Mouse (Mus musculus): Measurements from ENCODE around the gene Wsb1. TPM values are rescaled to one million over a fixed set of nuclear protein-coding genes. Genes with fewer than 3 reads are reported as not detected.

Wsb1 gene
- total and polyA plus RNA-seq, 3 experiments, result 84.1 to 129 (median 104) TPM

- in situ Hi-C loops (cut with MboI; ENCODE audit: low pct_ligation_motif_present, low pct_unique_long_range_greater_than_20kb, low sequenced_read_pairs), result loop anchor here (25.0 kb wide), 1 partner anchor 638 kb away; the partner anchor contains the start of gene Tmem97
Measured at GRCm38 (mm10) chr11:79200502-79200901, 54.0 kb downstream of the Wsb1 start.

GRCm38 (mm10) chr11:79198562-79198961, 55.9 kb downstream of the Wsb1 start:
- TF ChIP-seq ETS1 (conservative IDR thresholded peaks at IDR 0.05; ENCODE audit: low read depth, low read length) (no peak), ZNF384 (IDR thresholded peaks at IDR 0.05; ENCODE audit: low read depth, low read length) (no peak), HCFC1 (IDR thresholded peaks at IDR 0.05; ENCODE audit: low read depth, low read length) (no peak), POLR2A (IDR thresholded peaks at IDR 0.05; ENCODE audit: low read depth, low read length) (no peak), JUND (conservative IDR thresholded peaks at IDR 0.05; ENCODE audit: low read depth, low read length) (no peak), RCOR1 (conservative IDR thresholded peaks at IDR 0.05; ENCODE audit: low read depth, low read length) (no peak), MYC (IDR thresholded peaks at IDR 0.05; ENCODE audit: low read depth, low read length) (no peak), UBTF (IDR thresholded peaks at IDR 0.05; ENCODE audit: low read depth, low read length) (no peak), MAFK (IDR thresholded peaks at IDR 0.05; ENCODE audit: insufficient replicate concordance, low read length) (no peak), EP300 (IDR thresholded peaks at IDR 0.05; ENCODE audit: low read length) (no peak), GABPA (IDR thresholded peaks at IDR 0.05; ENCODE audit: insufficient replicate concordance, low read depth, low read length) (no peak), MXI1 (IDR thresholded peaks at IDR 0.05; ENCODE audit: low read depth, low read length) (no peak), MAX (IDR thresholded peaks at IDR 0.05; ENCODE audit: low read length) (no peak), ZMIZ1 (IDR thresholded peaks at IDR 0.05; ENCODE audit: low read depth, low read length) (no peak), USF1 (IDR thresholded peaks at IDR 0.05; ENCODE audit: low read depth, low read length) (no peak), MAZ (IDR thresholded peaks at IDR 0.05; ENCODE audit: low read depth, low read length) (no peak), USF2 (conservative IDR thresholded peaks at IDR 0.05; ENCODE audit: low read depth, low read length) (no peak), CHD2 (IDR thresholded peaks at IDR 0.05; ENCODE audit: low read length) (no peak), SMC3 (IDR thresholded peaks at IDR 0.05; ENCODE audit: low read depth, low read length) (no peak), POLR2AphosphoS2 (IDR thresholded peaks at IDR 0.05; ENCODE audit: low read depth, low read length) (no peak)
- in situ Hi-C loops (cut with MboI; ENCODE audit: low pct_ligation_motif_present, low pct_unique_long_range_greater_than_20kb, low sequenced_read_pairs), result loop anchor here (10.0 kb wide), 1 partner anchor 54 kb away; the partner anchor contains the start of gene Ksr1
- peaks cover 13% of the 10 kb centered on the region for H3K27me3 ChIP-seq (replicated peaks)
- H3K27ac ChIP-seq (ENCODE audit: insufficient read depth, low read depth), result no peak overlapping the region
- H3K79me2 ChIP-seq (replicated peaks; ENCODE audit: control insufficient read depth, extremely low read depth, insufficient read depth, poor library complexity, severe bottlenecking), result no peaks in the 10 kb centered on the region
- no peak overlapping the region for H3K9ac ChIP-seq (ENCODE audit: insufficient read depth, low read depth)
- DNase-seq (ENCODE audit: extremely low read depth), result no peak
- H3K4me2 ChIP-seq (ENCODE audit: insufficient read depth, low read depth, poor library complexity, severe bottlenecking), result no peak overlapping the region
- H3K4me3 ChIP-seq (replicated peaks in 1 of 3; ENCODE audit: low read depth in 2 of 3, low read length in 2 of 3, poor library complexity in 1 of 3), result no peak overlapping the region
- H3K36me3 ChIP-seq (replicated peaks in 1 of 2; ENCODE audit: control insufficient read depth in 1 of 2, insufficient read depth in 1 of 2, low read length in 1 of 2), result no peaks in the 10 kb centered on the region
- peaks cover 12% of the 10 kb centered on the region for H3K9me3 ChIP-seq (replicated peaks; ENCODE audit: low read length)
- dilution Hi-C loops (cut with MboI; ENCODE audit: extremely low pct_ligation_motif_present, extremely low pct_unique_long_range_greater_than_20kb, low sequenced_read_pairs), result no loop called here
- peaks cover 19 to 43% of the 10 kb centered on the region in 2 experiments for H3K4me1 ChIP-seq (ENCODE audit: control insufficient read depth in 1 of 2, insufficient read depth in 2 of 2)

More at GRCm38 (mm10) chr11:79200502-79200901, 54.0 kb downstream of the Wsb1 start:
- Histone ChIP-seq H3K4me1 (ENCODE audit: control insufficient read depth in 1 of 2, insufficient read depth in 2 of 2) (peaks cover 26 to 58% of the 10 kb centered on the region in 2 experiments), H3K9ac (ENCODE audit: insufficient read depth, low read depth) (no peak overlapping the region), H3K27me3 (replicated peaks) (peaks cover 14% of the 10 kb centered on the region), H3K4me3 (replicated peaks in 1 of 3; ENCODE audit: low read depth in 2 of 3, low read length in 2 of 3, poor library complexity in 1 of 3) (no peak overlapping the region), H3K79me2 (replicated peaks; ENCODE audit: control insufficient read depth, extremely low read depth, insufficient read depth, poor library complexity, severe bottlenecking) (no peaks in the 10 kb centered on the region), H3K9me3 (replicated peaks; ENCODE audit: low read length) (peaks cover 5% of the 10 kb centered on the region), H3K36me3 (replicated peaks in 1 of 2; ENCODE audit: control insufficient read depth in 1 of 2, insufficient read depth in 1 of 2, low read length in 1 of 2) (no peaks in the 10 kb centered on the region), H3K27ac (ENCODE audit: insufficient read depth, low read depth) (no peak overlapping the region), H3K4me2 (ENCODE audit: insufficient read depth, low read depth, poor library complexity, severe bottlenecking) (no peak overlapping the region)
- dilution Hi-C loops (cut with MboI; ENCODE audit: extremely low pct_ligation_motif_present, extremely low pct_unique_long_range_greater_than_20kb, low sequenced_read_pairs), result no loop called here
- TF ChIP-seq NRF1 (IDR thresholded peaks at IDR 0.05; ENCODE audit: low read depth, low read length), result no peak
- no peak for TF ChIP-seq SIN3A (IDR thresholded peaks at IDR 0.05; ENCODE audit: low read length)
- no peak for TF ChIP-seq POLR2A (IDR thresholded peaks at IDR 0.05; ENCODE audit: low read depth, low read length)
- no peak for TF ChIP-seq ETS1 (conservative IDR thresholded peaks at IDR 0.05; ENCODE audit: low read depth, low read length)
- TF ChIP-seq ZNF384 (IDR thresholded peaks at IDR 0.05; ENCODE audit: low read depth, low read length), result no peak
- no peak for TF ChIP-seq MXI1 (IDR thresholded peaks at IDR 0.05; ENCODE audit: low read depth, low read length)
- TF ChIP-seq TBP (conservative IDR thresholded peaks at IDR 0.05; ENCODE audit: low read depth, low read length), result no peak
- TF ChIP-seq RAD21 (IDR thresholded peaks at IDR 0.05; ENCODE audit: low read depth, low read length), result no peak
- no peak for TF ChIP-seq EP300 (IDR thresholded peaks at IDR 0.05; ENCODE audit: low read length)
- no peak for TF ChIP-seq RCOR1 (conservative IDR thresholded peaks at IDR 0.05; ENCODE audit: low read depth, low read length)
- TF ChIP-seq MAX (IDR thresholded peaks at IDR 0.05; ENCODE audit: low read length), result no peak
- TF ChIP-seq E2F4 (IDR thresholded peaks at IDR 0.05; ENCODE audit: insufficient replicate concordance, low read depth, low read length), result no peak
- no peak for TF ChIP-seq ZKSCAN1 (IDR thresholded peaks at IDR 0.05; ENCODE audit: borderline replicate concordance, low read depth, low read length)
- no peak for TF ChIP-seq PAX5 (IDR thresholded peaks at IDR 0.05; ENCODE audit: low read length)
- TF ChIP-seq GABPA (IDR thresholded peaks at IDR 0.05; ENCODE audit: insufficient replicate concordance, low read depth, low read length), result no peak
- TF ChIP-seq NELFE (IDR thresholded peaks at IDR 0.05; ENCODE audit: low read depth, low read length), result no peak
- no peak for TF ChIP-seq CTCF (conservative IDR thresholded peaks at IDR 0.05 in 1 of 2, IDR thresholded peaks at IDR 0.05 in 1 of 2; ENCODE audit: low read depth in 2 of 2, low read length in 2 of 2)
- TF ChIP-seq BHLHE40 (IDR thresholded peaks at IDR 0.05; ENCODE audit: low read depth, low read length), result no peak
- TF ChIP-seq UBTF (IDR thresholded peaks at IDR 0.05; ENCODE audit: low read depth, low read length), result no peak
- TF ChIP-seq MAZ (IDR thresholded peaks at IDR 0.05; ENCODE audit: low read depth, low read length), result no peak
- DNase-seq (ENCODE audit: extremely low read depth), result no peak
